Mouse (Mus musculus) intestine, postnatal 0 days (tissue): ENCODE results near the gene Uba3. TPM values are rescaled to one million over a fixed set of nuclear protein-coding genes. Genes with fewer than 3 reads are reported as not detected.

ENCODE experiments used
- ATAC-seq: fragments of 200-750 bp; cut with Nextera tagmentation; 2 replicates; pipeline ENCODE4 v1.8.0; 2017; ENCODE audit warnings: mild to moderate bottlenecking, moderate TSS enrichment, moderate library complexity
- H3K27ac ChIP-seq: fragments of 300-500 bp; sonication (generic); 2 replicates; pipeline ENCODE4 v1.5.1; 2014; ENCODE audit warnings: mild to moderate bottlenecking, low read depth, low read length, moderate library complexity
- H3K27me3 ChIP-seq: fragments of 300-500 bp; sonication (generic); replicated peaks from 2 replicates; pipeline ENCODE4 v1.6.1; 2014; ENCODE audit warnings: low read length, mixed read lengths; ENCODE audit not compliant: control insufficient read depth, insufficient read depth
- H3K36me3 ChIP-seq: fragments of 300-500 bp; sonication (generic); 2 replicates; pipeline ENCODE4 v1.6.1; 2014; ENCODE audit warnings: mild to moderate bottlenecking, moderate library complexity; ENCODE audit not compliant: control insufficient read depth, insufficient read depth
- H3K4me1 ChIP-seq: fragments of 300-500 bp; sonication (generic); replicated peaks from 2 replicates; pipeline ENCODE4 v1.6.1; 2014; ENCODE audit warnings: antibody characterized with exemption, low read length, mixed read lengths; ENCODE audit not compliant: control insufficient read depth, insufficient read depth
- H3K4me2 ChIP-seq: fragments of 300-500 bp; sonication (generic); replicated peaks from 2 replicates; pipeline ENCODE4 v1.6.1; 2014; ENCODE audit warnings: low read depth, mild to moderate bottlenecking, moderate library complexity
- H3K4me3 ChIP-seq: fragments of 300-500 bp; sonication (generic); 2 replicates; pipeline ENCODE4 v1.5.1; 2014; ENCODE audit warnings: low read depth, low read length
- H3K9ac ChIP-seq: fragments of 300-500 bp; sonication (generic); 2 replicates; pipeline ENCODE4 v1.6.1; 2014; ENCODE audit warnings: mild to moderate bottlenecking, low read depth, low read length
- H3K9me3 ChIP-seq: fragments of 300-500 bp; sonication (generic); 2 replicates; pipeline ENCODE4 v1.6.1; 2016; ENCODE audit warnings: mixed run types; ENCODE audit not compliant: control insufficient read depth
- CTCF ChIP-seq: sonication (generic); IDR thresholded peaks from 2 replicates; pipeline ENCODE4 v1.5.1; 2016; ENCODE audit warnings: low read depth, mild to moderate bottlenecking, control low read depth, antibody characterized with exemption, moderate library complexity
- WGBS: fragments of 180-500 bp; shearing (Covaris S2); extraction: QIAGEN DNeasy Blood & Tissue Kit; methylation state at CpG from one replicate; pipeline ENCODE4 v1.1.7; 2014; 5-methylcytosine and 5-hydroxymethylcytosine counted together
- polyA plus RNA-seq: library from polyadenylated mRNA; unstranded; fragments of >200 nt; fragmentation: Nextera tagmentation; extraction: Ambion mirVana; gene quantifications from 2 replicates; pipeline ENCODE4 v1.2.1, GENCODE M21; 2015

The Uba3 gene
- polyA plus RNA-seq, 1 experiment from 2014 or later: 28.5 TPM

- ATAC-seq: no peak
- Histone ChIP-seq H3K27ac (no peak overlapping the region), H3K9me3 (no peaks in the 10 kb centered on the region)
These were observed 18.1 kb upstream of the Uba3 start for GRCm38 (mm10) chr6:97223566-97223965.

GRCm38 (mm10) chr6:97222931-97223467 lies 17.6 kb upstream of the Uba3 start:
- H3K27me3 ChIP-seq: no peaks in the 10 kb centered on the region
- ATAC-seq: no peak
- H3K36me3 ChIP-seq: peaks cover 16% of the 10 kb centered on the region; the same call in 1 of the 2 replicates
- 44% methylated on average over 5 of the region's 5 CpGs for WGBS
- no peak for TF ChIP-seq CTCF
- no peak overlapping the region for H3K27ac ChIP-seq
- H3K9me3 ChIP-seq: no peaks in the 10 kb centered on the region
- H3K4me3 ChIP-seq: no peak overlapping the region
- H3K4me1 ChIP-seq: no peaks in the 10 kb centered on the region; the same call in 1 of the 2 replicates
- no peak overlapping the region for H3K4me2 ChIP-seq
- no peak overlapping the region for H3K9ac ChIP-seq

More at GRCm38 (mm10) chr6:97223566-97223965, 18.1 kb upstream of the Uba3 start:
- Histone ChIP-seq H3K9ac (no peak overlapping the region), H3K4me1 (no peaks in the 10 kb centered on the region; the same call in 1 of the 2 replicates), H3K27me3 (no peaks in the 10 kb centered on the region), H3K36me3 (peaks cover 16% of the 10 kb centered on the region; the same call in 1 of the 2 replicates), H3K4me2 (no peak overlapping the region), H3K4me3 (no peak overlapping the region)
- WGBS: 77% methylated on average over 4 of the region's 4 CpGs
- TF ChIP-seq CTCF: no peak

GRCm38 (mm10) chr6:97222321-97222720 lies 16.9 kb upstream of the Uba3 start:
- no peaks in the 10 kb centered on the region; the same call in 1 of the 2 replicates for H3K4me1 ChIP-seq
- ATAC-seq: no peak
- H3K27ac ChIP-seq: no peak overlapping the region
- H3K4me3 ChIP-seq: no peak overlapping the region
- H3K27me3 ChIP-seq: no peaks in the 10 kb centered on the region
- H3K9ac ChIP-seq: no peak overlapping the region
- WGBS: 65% methylated on average over 6 of the region's 6 CpGs
- H3K4me2 ChIP-seq: no peak overlapping the region
- no peaks in the 10 kb centered on the region for H3K9me3 ChIP-seq
- peaks cover 16% of the 10 kb centered on the region; the same call in 1 of the 2 replicates for H3K36me3 ChIP-seq
- no peak for TF ChIP-seq CTCF

GRCm38 (mm10) chr6:97221205-97222025 lies 16.0 kb upstream of the Uba3 start:
- ATAC-seq: no peak
- Histone ChIP-seq H3K4me1 (no peaks in the 10 kb centered on the region; the same call in 1 of the 2 replicates), H3K9me3 (no peaks in the 10 kb centered on the region), H3K4me3 (no peak overlapping the region), H3K9ac (no peak overlapping the region), H3K4me2 (no peak overlapping the region), H3K27me3 (no peaks in the 10 kb centered on the region), H3K36me3 (peaks cover 15% of the 10 kb centered on the region; the same call in 1 of the 2 replicates), H3K27ac (no peak overlapping the region)
- WGBS: 68% methylated on average over 15 of the region's 15 CpGs
- TF ChIP-seq CTCF: no peak

- TF ChIP-seq CTCF: no peak
- Histone ChIP-seq H3K27me3 (no peaks in the 10 kb centered on the region), H3K4me2 (no peak overlapping the region), H3K36me3 (peaks cover 9% of the 10 kb centered on the region; the same call in 1 of the 2 replicates), H3K4me1 (no peaks in the 10 kb centered on the region; the same call in 1 of the 2 replicates), H3K9ac (no peak overlapping the region), H3K27ac (no peak overlapping the region), H3K9me3 (no peaks in the 10 kb centered on the region), H3K4me3 (no peak overlapping the region)
- ATAC-seq: no peak
- 74% methylated on average over 4 of the region's 5 CpGs for WGBS
These were observed 15.2 kb upstream of the Uba3 start for GRCm38 (mm10) chr6:97220672-97221071.

- WGBS: 69% methylated on average over 4 of the region's 4 CpGs
These were observed 10.8 kb upstream of the Uba3 start for GRCm38 (mm10) chr6:97216154-97216821.

More at GRCm38 (mm10) chr6:97216154-97216821, 10.8 kb upstream of the Uba3 start:
- H3K27ac ChIP-seq: no peak overlapping the region
- ATAC-seq: no peak
- no peak overlapping the region for H3K4me2 ChIP-seq
- H3K27me3 ChIP-seq: no peaks in the 10 kb centered on the region
- H3K4me1 ChIP-seq: 0 out of 2 replicates have a peak, but pooled peaks cover 3% of the 10 kb centered on the region
- H3K9me3 ChIP-seq: no peaks in the 10 kb centered on the region
- H3K9ac ChIP-seq: no peak overlapping the region
- no peak overlapping the region for H3K4me3 ChIP-seq
- TF ChIP-seq CTCF: no peak
- peaks cover 6% of the 10 kb centered on the region; the same call in 1 of the 2 replicates for H3K36me3 ChIP-seq
